Mouse (Mus musculus): ENCODE measurements around the gene Fermt2. TPM values are rescaled to one million over a fixed set of nuclear protein-coding genes. Genes with fewer than 3 reads are reported as not detected.

The Fermt2 gene
- polyA plus RNA-seq, 1 experiment from 2014 or later, result 304 TPM

DNA sequence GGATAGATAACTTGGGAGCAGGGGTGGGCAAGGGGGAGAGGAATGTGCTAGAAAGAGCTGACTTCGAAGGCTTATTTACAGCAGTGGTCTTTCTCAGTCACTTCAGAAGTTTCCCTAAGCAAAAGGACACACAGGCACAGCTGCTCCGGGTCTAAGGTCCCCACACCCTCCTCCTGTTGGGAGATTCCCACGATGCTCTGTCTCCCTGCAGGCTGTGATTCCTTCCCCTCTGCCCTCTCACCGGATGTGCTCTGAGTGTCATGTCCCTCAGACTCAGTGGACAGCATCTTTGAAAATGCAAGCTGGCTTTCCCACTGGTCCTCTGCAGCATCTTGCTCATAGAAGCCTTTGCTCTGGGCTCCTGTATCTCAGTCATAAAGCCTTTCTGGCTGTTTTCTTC is 77.8 kb downstream of the Fermt2 start:
- Histone ChIP-seq H3K9ac (ENCODE audit: low read length) (0 out of 2 replicates have a peak overlapping the region, but pooled peaks have one; percentile 23), H3K4me3 (ENCODE audit: low read length) (no peak overlapping the region), H3K4me2 (ENCODE audit: low read depth, low read length) (no peak overlapping the region), H3K9me3 (ENCODE audit: control insufficient read depth, low read length) (no peaks in the 10 kb centered on the region), H3K36me3 (ENCODE audit: control insufficient read depth, insufficient read depth, low read length) (no peaks in the 10 kb centered on the region), H3K27me3 (ENCODE audit: control insufficient read depth, insufficient read depth, low read depth, low read length) (no peaks in the 10 kb centered on the region), H3K4me1 (replicated peaks; ENCODE audit: control insufficient read depth, insufficient read depth, low read length) (peaks cover 21% of the 10 kb centered on the region), H3K27ac (ENCODE audit: low read length) (peak overlapping the region; percentile 81)
- 16% methylated on average over 4 of the region's 4 CpGs for WGBS
- peak; percentile 48 for ATAC-seq (ENCODE audit: low read depth)

DNA sequence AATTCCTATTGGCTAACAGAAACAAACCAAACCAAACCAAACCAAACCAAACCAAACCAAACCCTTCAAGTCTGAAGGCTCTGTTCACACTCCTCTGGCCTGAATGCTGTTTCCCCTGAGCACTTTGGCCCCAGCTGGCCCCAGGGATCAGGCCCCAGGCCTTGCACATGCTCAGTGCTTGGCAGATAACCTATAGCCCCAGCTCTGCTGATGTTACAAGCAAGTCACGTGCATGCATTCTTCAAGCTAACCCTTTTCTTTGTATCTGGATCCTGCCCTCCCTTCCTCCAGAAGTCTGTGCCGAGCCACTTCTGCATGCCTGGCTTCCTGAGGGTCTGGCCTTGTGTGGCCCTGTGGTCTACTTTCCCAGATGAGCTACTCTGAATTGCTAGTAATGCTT is 78.8 kb downstream of the Fermt2 start:
- 37% methylated on average over 2 of the region's 2 CpGs for WGBS
- Histone ChIP-seq H3K9ac (ENCODE audit: low read length) (no peak overlapping the region), H3K4me3 (ENCODE audit: low read length) (no peak overlapping the region), H3K9me3 (ENCODE audit: control insufficient read depth, low read length) (no peaks in the 10 kb centered on the region), H3K4me1 (replicated peaks; ENCODE audit: control insufficient read depth, insufficient read depth, low read length) (peaks cover 23% of the 10 kb centered on the region), H3K36me3 (ENCODE audit: control insufficient read depth, insufficient read depth, low read length) (no peaks in the 10 kb centered on the region), H3K4me2 (ENCODE audit: low read depth, low read length) (no peak overlapping the region), H3K27ac (ENCODE audit: low read length) (no peak overlapping the region), H3K27me3 (ENCODE audit: control insufficient read depth, insufficient read depth, low read depth, low read length) (no peaks in the 10 kb centered on the region)
- ATAC-seq (ENCODE audit: low read depth), result no peak

DNA sequence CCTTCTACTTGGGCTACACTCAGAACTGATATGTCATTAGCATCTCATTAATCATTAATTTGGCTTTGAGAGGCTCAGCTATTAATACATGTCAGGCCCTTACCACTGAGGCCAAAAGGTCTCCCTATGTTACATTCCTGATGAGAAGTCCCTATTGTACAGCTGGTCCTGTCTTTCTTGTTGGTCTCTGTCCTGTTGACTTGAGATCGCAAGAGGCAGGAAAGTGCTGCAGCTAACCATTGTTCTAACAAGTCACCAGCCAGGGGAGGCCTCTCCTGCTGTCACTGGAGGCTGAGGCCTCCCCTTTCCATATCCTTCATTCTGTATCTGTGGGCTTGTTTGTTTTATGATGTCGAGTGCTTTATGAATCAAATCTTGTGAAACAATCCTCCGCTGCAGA is 83.1 kb downstream of the Fermt2 start:
- Histone ChIP-seq H3K27ac (ENCODE audit: low read length) (peak overlapping the region; percentile 55), H3K4me1 (replicated peaks; ENCODE audit: control insufficient read depth, insufficient read depth, low read length) (peaks cover 24% of the 10 kb centered on the region)

DNA sequence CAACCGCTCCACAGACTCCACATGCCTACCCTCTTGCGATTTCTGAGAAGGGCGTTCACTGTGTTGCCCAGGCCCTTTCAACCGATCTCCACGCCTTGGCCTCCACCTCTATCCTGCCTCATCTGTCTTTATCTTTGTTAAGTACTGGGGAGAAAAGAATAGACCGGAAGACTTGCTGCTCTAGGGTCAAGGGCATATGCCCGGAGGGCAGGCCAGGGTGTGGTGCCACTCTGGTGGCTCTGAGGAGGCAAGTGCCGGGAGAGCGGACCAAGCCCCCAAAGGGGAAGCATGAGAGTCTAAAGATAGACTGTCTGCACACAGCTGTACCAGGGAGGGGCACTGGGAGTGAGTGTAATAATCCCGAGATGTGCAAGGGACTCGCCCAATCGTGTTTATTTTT is 84.5 kb downstream of the Fermt2 start:
- Histone ChIP-seq H3K9me3 (ENCODE audit: control insufficient read depth, low read length) (no peaks in the 10 kb centered on the region), H3K4me3 (ENCODE audit: low read length) (no peak overlapping the region), H3K9ac (ENCODE audit: low read length) (peak overlapping the region; percentile 39; the same call in 1 of the 2 replicates), H3K4me1 (replicated peaks; ENCODE audit: control insufficient read depth, insufficient read depth, low read length) (peaks cover 22% of the 10 kb centered on the region), H3K27me3 (ENCODE audit: control insufficient read depth, insufficient read depth, low read depth, low read length) (no peaks in the 10 kb centered on the region), H3K36me3 (ENCODE audit: control insufficient read depth, insufficient read depth, low read length) (no peaks in the 10 kb centered on the region), H3K27ac (ENCODE audit: low read length) (no peak overlapping the region), H3K4me2 (ENCODE audit: low read depth, low read length) (no peak overlapping the region)
- peak; percentile 49 for ATAC-seq (ENCODE audit: low read depth)
- 54% methylated on average over 12 of the region's 12 CpGs for WGBS

More for the DNA sequence above, 83.1 kb downstream of the Fermt2 start:
- no peak overlapping the region for H3K9ac ChIP-seq (ENCODE audit: low read length)
- H3K9me3 ChIP-seq (ENCODE audit: control insufficient read depth, low read length), result no peaks in the 10 kb centered on the region
- H3K27me3 ChIP-seq (ENCODE audit: control insufficient read depth, insufficient read depth, low read depth, low read length), result no peaks in the 10 kb centered on the region
- WGBS, result 19% methylated on average over 3 of the region's 3 CpGs
- H3K4me2 ChIP-seq (ENCODE audit: low read depth, low read length), result no peak overlapping the region
- no peak overlapping the region for H3K4me3 ChIP-seq (ENCODE audit: low read length)
- 0 out of 2 replicates have a peak, but pooled peaks have one; percentile 22 for ATAC-seq (ENCODE audit: low read depth)
- no peaks in the 10 kb centered on the region for H3K36me3 ChIP-seq (ENCODE audit: control insufficient read depth, insufficient read depth, low read length)

GRCm38 (mm10) chr14:45444870-45445269 is 85.0 kb downstream of the Fermt2 start:
- ATAC-seq (ENCODE audit: low read depth), result no peak
- Histone ChIP-seq H3K9me3 (ENCODE audit: control insufficient read depth, low read length) (no peaks in the 10 kb centered on the region), H3K4me3 (ENCODE audit: low read length) (no peak overlapping the region), H3K27me3 (ENCODE audit: control insufficient read depth, insufficient read depth, low read depth, low read length) (no peaks in the 10 kb centered on the region), H3K4me2 (ENCODE audit: low read depth, low read length) (no peak overlapping the region), H3K36me3 (ENCODE audit: control insufficient read depth, insufficient read depth, low read length) (no peaks in the 10 kb centered on the region), H3K27ac (ENCODE audit: low read length) (no peak overlapping the region), H3K4me1 (replicated peaks; ENCODE audit: control insufficient read depth, insufficient read depth, low read length) (peaks cover 22% of the 10 kb centered on the region), H3K9ac (ENCODE audit: low read length) (no peak overlapping the region; the same call in 1 of the 2 replicates)
- WGBS, result 57% methylated on average over 7 of the region's 7 CpGs

DNA sequence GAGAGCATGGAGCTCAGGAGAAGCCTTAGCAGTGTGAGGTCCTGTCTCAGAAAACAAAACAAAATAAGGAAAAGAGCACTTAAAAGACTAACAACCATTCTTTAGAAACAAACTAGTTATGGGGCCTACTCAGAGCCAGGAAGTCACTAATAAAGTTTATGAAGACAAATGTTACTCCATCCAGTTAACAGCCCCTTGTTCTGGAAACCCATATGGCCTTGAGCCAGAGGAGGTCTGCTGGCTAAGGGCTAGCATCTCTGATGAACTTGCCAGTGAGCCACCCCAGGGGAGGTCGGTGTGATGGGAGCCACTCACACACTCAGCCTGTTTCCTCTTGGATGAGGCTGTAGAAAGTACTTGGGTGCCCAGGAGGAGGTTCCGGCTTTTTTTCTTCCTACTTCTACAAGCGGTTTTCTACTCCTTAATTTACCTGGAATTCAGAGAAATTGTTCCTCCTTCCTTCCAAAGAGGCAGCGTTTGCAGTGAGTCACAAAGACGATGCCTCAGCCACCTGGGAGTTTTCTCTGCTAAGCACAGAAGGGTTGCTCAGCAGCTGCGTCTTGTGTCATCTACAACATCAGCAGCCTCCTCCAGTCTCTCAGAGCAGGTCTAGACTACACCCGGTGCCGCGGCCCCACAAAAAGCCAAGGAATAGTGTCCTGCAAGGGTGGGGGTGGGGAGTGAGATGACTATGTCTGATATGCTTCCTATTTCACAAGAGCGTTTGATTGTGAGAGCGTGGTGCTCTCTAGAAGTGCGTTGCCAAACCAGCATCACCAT is 86.9 kb downstream of the Fermt2 start:
- ATAC-seq (ENCODE audit: low read depth), result no peak; the same call in 1 of the 2 replicates
- H3K27ac ChIP-seq (ENCODE audit: low read length), result peak overlapping the region; percentile 29

DNA sequence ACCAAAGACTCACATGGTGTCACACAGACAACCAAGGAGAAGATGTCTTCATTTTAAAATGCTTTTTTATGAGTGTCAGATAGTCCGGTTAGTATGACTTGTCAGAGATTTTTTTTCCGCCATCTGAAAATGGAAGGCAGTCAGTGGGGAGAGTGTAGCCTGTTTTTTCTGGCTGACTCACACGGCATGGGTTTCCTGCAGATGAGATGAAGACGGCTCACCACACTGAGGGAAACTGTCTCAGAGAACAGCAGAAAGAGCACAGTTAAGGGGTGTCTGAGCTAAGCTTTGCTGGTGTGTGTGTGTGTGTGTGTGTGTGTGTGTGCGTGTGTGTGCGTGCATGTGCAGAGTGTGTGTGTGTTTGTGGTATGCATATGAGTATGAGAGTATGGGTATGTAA is 88.6 kb downstream of the Fermt2 start:
- ATAC-seq (ENCODE audit: low read depth), result no peak
- no peak overlapping the region for H3K4me3 ChIP-seq (ENCODE audit: low read length)
- no peak overlapping the region for H3K27ac ChIP-seq (ENCODE audit: low read length)
- H3K4me2 ChIP-seq (ENCODE audit: low read depth, low read length), result no peak overlapping the region
- no peaks in the 10 kb centered on the region for H3K9me3 ChIP-seq (ENCODE audit: control insufficient read depth, low read length)
- H3K27me3 ChIP-seq (ENCODE audit: control insufficient read depth, insufficient read depth, low read depth, low read length), result no peaks in the 10 kb centered on the region
- peaks cover 16% of the 10 kb centered on the region for H3K4me1 ChIP-seq (replicated peaks; ENCODE audit: control insufficient read depth, insufficient read depth, low read length)
- no peak overlapping the region for H3K9ac ChIP-seq (ENCODE audit: low read length)
- H3K36me3 ChIP-seq (ENCODE audit: control insufficient read depth, insufficient read depth, low read length), result no peaks in the 10 kb centered on the region
- WGBS, result 77% methylated on average over 6 of the region's 6 CpGs

More for the DNA sequence above, 86.9 kb downstream of the Fermt2 start:
- H3K27me3 ChIP-seq (ENCODE audit: control insufficient read depth, insufficient read depth, low read depth, low read length), result no peaks in the 10 kb centered on the region
- no peak overlapping the region for H3K4me3 ChIP-seq (ENCODE audit: low read length)
- H3K9me3 ChIP-seq (ENCODE audit: control insufficient read depth, low read length), result no peaks in the 10 kb centered on the region
- peaks cover 22% of the 10 kb centered on the region for H3K4me1 ChIP-seq (replicated peaks; ENCODE audit: control insufficient read depth, insufficient read depth, low read length)
- H3K9ac ChIP-seq (ENCODE audit: low read length), result no peak overlapping the region
- 47% methylated on average over 12 of the region's 12 CpGs for WGBS
- no peak overlapping the region for H3K4me2 ChIP-seq (ENCODE audit: low read depth, low read length)
- no peaks in the 10 kb centered on the region for H3K36me3 ChIP-seq (ENCODE audit: control insufficient read depth, insufficient read depth, low read length)

DNA sequence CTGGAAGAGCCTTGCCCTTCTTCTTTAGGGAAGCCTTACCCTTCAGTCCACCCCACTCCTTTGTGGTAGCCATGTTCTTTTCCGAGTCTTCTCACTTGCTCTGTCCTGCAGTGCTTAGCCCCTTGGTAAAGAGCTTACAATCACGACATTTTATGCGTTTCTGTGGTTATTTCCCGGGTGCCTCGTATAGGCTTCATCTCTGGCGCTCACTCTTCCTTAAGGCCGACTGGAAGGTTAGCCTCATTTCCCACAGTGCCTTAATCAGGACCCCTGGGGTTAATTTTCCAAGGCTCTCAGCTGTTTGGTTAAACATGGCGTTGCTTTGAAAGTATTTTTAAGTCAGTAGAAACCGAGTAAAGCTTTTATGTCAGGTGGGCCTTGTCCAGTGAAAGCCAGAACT is 90.5 kb downstream of the Fermt2 start:
- peaks cover 9% of the 10 kb centered on the region; the same call in 1 of the 2 replicates for H3K4me1 ChIP-seq (replicated peaks; ENCODE audit: control insufficient read depth, insufficient read depth, low read length)
- H3K27ac ChIP-seq (ENCODE audit: low read length), result no peak overlapping the region
- no peaks in the 10 kb centered on the region for H3K36me3 ChIP-seq (ENCODE audit: control insufficient read depth, insufficient read depth, low read length)
- 75% methylated on average over 9 of the region's 9 CpGs for WGBS
- no peak overlapping the region for H3K4me2 ChIP-seq (ENCODE audit: low read depth, low read length)
- H3K9ac ChIP-seq (ENCODE audit: low read length), result no peak overlapping the region
- ATAC-seq (ENCODE audit: low read depth), result no peak
- H3K4me3 ChIP-seq (ENCODE audit: low read length), result no peak overlapping the region
- no peaks in the 10 kb centered on the region for H3K27me3 ChIP-seq (ENCODE audit: control insufficient read depth, insufficient read depth, low read depth, low read length)
- H3K9me3 ChIP-seq (ENCODE audit: control insufficient read depth, low read length), result no peaks in the 10 kb centered on the region

GRCm38 (mm10) chr14:45438931-45439275 is 91.0 kb downstream of the Fermt2 start:
- H3K4me3 ChIP-seq (ENCODE audit: low read length), result no peak overlapping the region
- H3K27ac ChIP-seq (ENCODE audit: low read length), result no peak overlapping the region
- no peak overlapping the region for H3K4me2 ChIP-seq (ENCODE audit: low read depth, low read length)
- no peaks in the 10 kb centered on the region for H3K36me3 ChIP-seq (ENCODE audit: control insufficient read depth, insufficient read depth, low read length)
- peaks cover 9% of the 10 kb centered on the region; the same call in 1 of the 2 replicates for H3K4me1 ChIP-seq (replicated peaks; ENCODE audit: control insufficient read depth, insufficient read depth, low read length)
- no peak for ATAC-seq (ENCODE audit: low read depth)
- H3K9me3 ChIP-seq (ENCODE audit: control insufficient read depth, low read length), result no peaks in the 10 kb centered on the region
- no peak overlapping the region for H3K9ac ChIP-seq (ENCODE audit: low read length)
- H3K27me3 ChIP-seq (ENCODE audit: control insufficient read depth, insufficient read depth, low read depth, low read length), result no peaks in the 10 kb centered on the region
- WGBS, result 94% methylated on average over 1 of the region's 2 CpGs
